Mouse (Mus musculus): ENCODE results near the gene Fcgr3.
"Not testable (repeated sequence)": the region's sequence is repeated elsewhere in the genome, so short reads cannot be mapped to it uniquely, and the experiment has no call there.

Gene Fcgr3

GRCm38 (mm10) chr1:171064491-171065242, at the start of gene Fcgr3:
Gene Fcgr3 (minus strand): TSS chr1:171064935.
- peak; percentile 65 for DNase-seq (ENCODE audit: low spot score)

GRCm38 (mm10) chr1:171113873-171114299, 49.2 kb upstream of the Fcgr3 start, which contains the start of gene Cfap126:
Gene Cfap126 (plus strand): TSS chr1:171113918.
- DNase-seq (ENCODE audit: low spot score) = peak; percentile 28

GRCm38 (mm10) chr1:171112986-171113385, 48.3 kb upstream of the Fcgr3 start:
- no peak for DNase-seq (ENCODE audit: low spot score)

- DNase-seq (ENCODE audit: low spot score) = no peak
These were observed 47.2 kb upstream of the Fcgr3 start for GRCm38 (mm10) chr1:171111781-171112575.

GRCm38 (mm10) chr1:171111020-171111780, 46.5 kb upstream of the Fcgr3 start:
- peak; percentile 90 for DNase-seq (ENCODE audit: low spot score)

GRCm38 (mm10) chr1:171110659-171111019, 45.9 kb upstream of the Fcgr3 start:
- no peak for DNase-seq (ENCODE audit: low spot score)

GRCm38 (mm10) chr1:171109620-171110019, 44.9 kb upstream of the Fcgr3 start:
- DNase-seq (ENCODE audit: low spot score) = no peak

GRCm38 (mm10) chr1:171105226-171105625, 40.5 kb upstream of the Fcgr3 start:
- DNase-seq (ENCODE audit: low spot score) = no peak

- no peak for DNase-seq (ENCODE audit: low spot score)
These were observed 38.6 kb upstream of the Fcgr3 start for GRCm38 (mm10) chr1:171103179-171103840.

- DNase-seq (ENCODE audit: low spot score) = peak; percentile 79
These were observed 37.9 kb upstream of the Fcgr3 start for GRCm38 (mm10) chr1:171102547-171103177.

- DNase-seq (ENCODE audit: low spot score) = peak; percentile 83
These were observed 37.2 kb upstream of the Fcgr3 start for GRCm38 (mm10) chr1:171101733-171102546.

- no peak for DNase-seq (ENCODE audit: low spot score)
These were observed 36.3 kb upstream of the Fcgr3 start for GRCm38 (mm10) chr1:171101033-171101432.

GRCm38 (mm10) chr1:171097612-171098011, 32.9 kb upstream of the Fcgr3 start:
- no peak for DNase-seq (ENCODE audit: low spot score)

GRCm38 (mm10) chr1:171097136-171097535, 32.4 kb upstream of the Fcgr3 start:
- no peak for DNase-seq (ENCODE audit: low spot score)

- no peak for DNase-seq (ENCODE audit: low spot score)
These were observed 31.6 kb upstream of the Fcgr3 start for GRCm38 (mm10) chr1:171096110-171096964.

GRCm38 (mm10) chr1:171094424-171094823, 29.7 kb upstream of the Fcgr3 start:
- no peak for DNase-seq (ENCODE audit: low spot score)

GRCm38 (mm10) chr1:171090761-171091160, 26.0 kb upstream of the Fcgr3 start:
- DNase-seq (ENCODE audit: low spot score) = no peak

- DNase-seq (ENCODE audit: low spot score) = no peak
These were observed 25.2 kb upstream of the Fcgr3 start for GRCm38 (mm10) chr1:171089891-171090290.

GRCm38 (mm10) chr1:171088237-171088869, 23.6 kb upstream of the Fcgr3 start:
- DNase-seq (ENCODE audit: low spot score) = not testable (repeated sequence)
